Mouse (Mus musculus) induced T-regulatory cell, adult 2 months (primary cell): ENCODE measurements around the gene Ice2.

Experiments
- DNase-seq: peaks from one replicate; pipeline ENCODE4 v3.0.0-alpha.2; 2012; ENCODE audit warnings: low read depth

Gene Ice2

DNA sequence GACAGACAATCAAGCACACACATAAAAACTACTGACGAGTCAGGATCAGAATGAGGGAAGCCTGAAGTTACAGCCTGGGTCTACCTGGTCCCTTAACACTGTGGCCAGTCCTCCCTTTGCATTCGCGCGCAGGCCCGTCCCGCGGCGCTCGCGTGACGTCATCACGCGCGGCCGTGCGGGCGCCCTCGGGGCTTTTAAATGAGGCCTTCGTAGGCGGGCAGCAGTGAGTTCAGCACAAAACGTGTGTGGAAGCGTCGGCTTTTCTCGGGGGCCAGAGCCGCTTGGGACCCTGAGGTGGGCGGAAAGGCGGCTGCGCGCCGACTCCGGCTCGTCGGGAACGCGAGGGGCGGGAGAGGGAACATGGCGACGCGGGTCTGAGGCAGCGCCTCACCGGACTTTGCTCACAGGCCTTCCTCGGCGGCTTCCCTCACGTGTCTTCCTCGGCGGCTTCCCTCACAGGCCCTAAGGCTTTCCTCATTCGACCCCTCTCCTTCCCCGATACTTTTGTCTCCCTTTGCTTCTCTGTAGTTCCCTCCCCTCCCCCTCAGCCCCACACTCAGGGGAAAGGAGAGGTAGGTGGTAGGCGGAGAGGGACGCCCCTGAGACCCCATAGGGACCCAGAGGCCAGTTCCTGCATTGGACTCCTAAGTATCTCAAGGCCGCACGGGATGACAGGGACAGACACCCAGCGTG lies at the start of gene Ice2:
Gene Ice2 (plus strand): TSS at position 147 of the 693 bp plus-strand sequence.
- DNase-seq: peak; percentile 89

DNA sequence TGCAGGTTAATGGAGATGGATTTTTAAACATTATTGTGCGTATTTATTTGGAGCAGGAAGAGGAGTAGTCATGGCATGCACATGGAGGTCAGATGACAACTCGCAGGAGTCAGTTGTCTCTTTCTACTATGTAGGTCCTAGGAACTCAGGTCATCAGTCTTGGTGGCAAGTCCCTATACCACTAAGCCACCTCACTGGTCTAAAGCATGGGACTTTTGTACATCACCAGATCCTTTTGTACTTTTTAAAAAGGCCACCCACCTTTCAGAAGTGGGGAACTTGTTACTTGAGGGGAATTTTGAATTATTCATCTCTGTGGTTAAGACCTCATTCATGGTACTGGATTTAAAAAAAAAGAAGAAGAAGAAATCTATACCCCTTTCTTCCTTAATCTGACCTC lies 48.2 kb upstream of the Ice2 start:
- DNase-seq: peak; percentile 56

DNA sequence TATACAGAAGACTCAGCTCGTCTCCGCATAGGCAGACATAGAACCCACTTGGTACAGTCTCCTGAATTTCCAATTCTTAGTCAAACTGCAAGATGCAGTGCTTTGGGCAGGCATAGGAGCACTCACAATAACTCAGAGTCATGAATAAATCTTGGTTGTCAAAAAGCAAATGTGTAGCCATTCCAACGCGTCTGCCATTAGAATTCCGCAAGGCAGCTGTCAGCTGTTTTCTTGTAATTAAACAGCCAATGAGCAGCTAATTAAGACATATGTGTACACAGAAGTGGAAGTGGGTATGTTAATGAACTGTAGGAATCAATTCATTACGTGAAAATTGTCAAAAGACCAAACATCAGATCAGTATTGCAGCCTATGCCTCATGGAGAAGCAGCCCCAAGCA lies 43.5 kb upstream of the Ice2 start:
- DNase-seq: no peak

DNA sequence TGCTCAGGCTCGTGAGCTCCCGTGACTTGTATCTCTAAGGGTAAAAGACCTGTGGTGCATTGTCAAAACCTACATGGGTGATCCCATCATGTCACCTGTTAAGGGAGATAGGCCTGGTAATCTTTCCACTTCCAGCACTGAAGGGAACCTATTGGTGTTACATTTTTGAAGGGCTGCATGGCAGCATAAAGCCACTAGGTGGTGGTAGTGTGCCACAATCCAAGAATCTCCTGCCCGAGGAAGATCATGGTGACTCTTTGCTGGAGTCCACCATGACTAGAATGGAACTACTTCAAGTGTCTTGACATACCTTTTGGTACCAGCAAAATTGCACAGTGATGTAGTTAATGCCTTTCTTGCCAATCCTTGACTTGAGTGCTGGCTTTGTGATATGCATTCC lies 39.9 kb upstream of the Ice2 start:
- peak; percentile 82 for DNase-seq

DNA sequence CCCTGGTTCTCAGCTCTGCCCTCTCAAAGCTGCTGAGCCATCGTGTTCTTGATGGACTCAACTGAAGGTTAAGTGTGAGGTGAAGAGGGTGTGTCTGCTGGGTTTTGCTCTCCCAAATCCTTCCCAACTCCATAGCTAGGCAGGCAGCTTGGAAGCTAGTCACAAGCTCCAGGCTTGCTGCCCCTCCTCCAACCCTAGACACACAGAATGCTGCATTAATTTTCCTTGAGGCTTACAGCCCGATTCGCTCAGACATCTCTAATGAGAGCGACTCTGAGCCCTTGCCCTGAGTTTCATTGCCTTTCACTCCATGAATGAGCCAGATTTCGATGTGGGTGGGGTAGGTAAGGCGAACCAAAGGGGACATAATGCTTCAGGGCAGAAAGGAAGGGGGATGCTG lies 38.9 kb upstream of the Ice2 start:
- DNase-seq: no peak

DNA sequence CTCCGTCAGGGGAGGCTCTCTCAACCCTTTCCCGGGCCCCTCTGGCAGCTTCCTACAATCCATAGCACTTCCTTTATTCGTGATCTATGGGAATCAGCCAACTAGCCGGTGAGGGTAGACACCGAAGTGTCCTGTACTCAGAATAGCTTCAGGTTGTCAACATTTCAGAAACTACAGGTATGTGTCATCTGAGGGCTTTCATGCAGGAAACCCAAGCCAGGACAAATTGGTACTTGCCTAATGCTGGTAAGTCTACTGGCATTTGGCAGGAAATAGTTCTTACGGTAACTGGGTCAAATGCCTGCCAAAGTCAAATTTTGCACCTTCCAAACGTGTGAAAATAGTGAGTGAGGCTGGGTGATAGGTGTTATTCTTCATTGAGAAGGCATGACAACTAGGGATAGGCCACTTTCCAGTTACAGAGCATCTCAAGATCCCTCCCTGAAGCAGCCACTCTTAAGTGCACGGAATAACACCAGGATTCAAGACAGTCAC lies 35.7 kb upstream of the Ice2 start:
- DNase-seq: no peak

DNA sequence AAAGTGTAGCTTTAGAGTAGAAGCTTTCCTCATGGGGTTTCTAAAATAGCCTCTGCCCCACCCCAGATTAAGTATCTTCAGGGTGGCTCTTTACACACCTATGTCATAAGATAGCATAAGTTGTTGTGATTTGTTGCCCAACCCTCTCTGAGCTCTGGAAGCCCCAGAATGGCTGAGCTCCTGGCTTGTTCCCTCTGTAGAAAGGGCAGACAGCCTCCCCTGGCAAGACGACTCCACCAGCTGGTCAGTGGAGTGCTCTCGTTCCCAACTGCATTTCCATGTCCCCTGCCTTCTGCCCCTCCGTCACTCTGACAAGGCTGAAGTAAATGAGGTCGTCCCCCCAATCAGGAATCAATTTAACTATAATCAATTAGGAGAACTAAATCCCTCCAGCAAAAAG lies 34.9 kb upstream of the Ice2 start:
- no peak for DNase-seq

DNA sequence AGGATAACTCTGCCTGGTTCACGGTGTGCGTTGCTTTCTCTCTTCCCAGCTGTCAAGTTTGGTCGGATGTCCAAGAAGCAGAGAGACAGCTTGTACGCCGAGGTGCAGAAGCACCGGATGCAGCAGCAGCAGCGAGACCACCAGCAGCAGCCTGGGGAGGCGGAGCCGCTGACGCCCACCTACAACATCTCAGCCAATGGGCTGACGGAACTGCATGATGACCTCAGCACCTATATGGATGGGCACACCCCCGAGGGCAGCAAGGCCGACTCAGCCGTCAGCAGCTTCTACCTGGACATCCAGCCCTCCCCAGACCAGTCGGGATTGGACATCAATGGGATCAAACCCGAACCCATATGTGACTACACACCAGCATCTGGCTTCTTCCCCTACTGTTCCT lies 33.6 kb upstream of the Ice2 start:
- no peak for DNase-seq

DNA sequence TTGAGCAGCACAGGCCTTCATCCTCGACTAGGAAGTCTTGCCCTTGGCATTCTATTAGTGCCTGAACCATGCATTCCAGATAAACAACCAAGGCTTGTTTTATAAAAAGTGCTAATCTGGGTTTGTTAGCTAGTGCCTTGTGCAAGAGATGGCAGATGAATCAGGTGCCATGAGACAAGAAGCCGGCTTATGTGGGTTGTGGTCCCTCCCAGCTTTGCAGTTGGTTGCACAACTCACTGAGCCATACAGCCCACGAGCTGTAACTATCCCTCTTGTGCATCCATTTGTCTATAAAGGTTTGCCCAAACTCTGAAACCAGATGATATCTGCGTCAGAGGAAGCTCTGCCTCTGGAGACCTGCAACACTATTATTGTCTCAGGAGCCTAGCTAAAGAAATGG lies 30.7 kb upstream of the Ice2 start:
- DNase-seq: no peak

DNA sequence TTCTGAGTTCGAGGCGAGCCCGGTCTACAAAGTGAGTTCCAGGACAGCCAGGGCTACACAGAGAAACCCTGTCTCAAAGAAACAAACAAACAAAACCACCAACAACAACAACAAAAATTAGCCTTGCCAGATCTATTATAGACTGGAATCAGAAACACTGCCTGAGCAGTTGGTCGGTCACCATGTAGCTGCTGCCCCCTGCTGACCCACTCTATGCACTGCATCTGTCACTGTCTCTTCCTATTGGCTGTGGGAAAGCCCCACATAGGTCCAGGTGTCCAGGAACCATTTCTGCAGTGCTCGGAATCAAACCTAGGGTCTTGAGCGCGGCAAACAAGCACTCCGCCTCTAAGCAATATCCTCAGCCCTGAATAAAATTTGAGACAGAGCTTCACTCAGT lies 29.6 kb upstream of the Ice2 start:
- peak; percentile 78 for DNase-seq

DNA sequence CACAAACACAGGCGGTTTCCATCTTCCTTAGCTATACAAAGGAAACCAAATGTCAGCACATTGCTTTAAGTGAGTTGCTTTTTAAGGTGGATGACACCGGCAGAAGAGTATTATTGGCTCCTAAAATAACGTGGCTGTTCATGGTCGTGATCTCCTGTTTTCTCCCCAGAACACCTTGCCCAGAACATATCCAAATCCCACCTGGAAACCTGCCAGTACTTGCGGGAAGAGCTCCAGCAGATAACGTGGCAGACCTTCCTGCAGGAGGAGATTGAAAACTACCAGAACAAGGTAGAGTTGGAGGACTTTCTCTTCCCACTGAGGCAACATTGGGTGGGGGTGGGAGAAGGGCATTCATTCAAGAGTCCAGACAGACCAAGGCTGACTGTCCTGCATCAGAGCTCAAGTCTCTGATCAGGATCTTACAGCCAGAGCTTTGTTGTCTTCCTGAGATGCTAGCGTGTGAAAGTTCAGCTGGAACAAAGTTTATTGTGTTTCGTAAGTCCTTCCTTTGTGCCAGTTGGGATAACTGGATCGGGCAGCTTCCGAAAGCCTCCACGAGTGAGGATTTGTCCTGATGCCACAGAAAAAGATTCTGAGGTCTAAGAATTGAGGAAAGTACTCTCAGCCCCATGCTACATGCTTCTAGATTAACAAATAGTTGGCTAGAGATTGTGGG lies 26.5 kb upstream of the Ice2 start:
- DNase-seq: no peak

DNA sequence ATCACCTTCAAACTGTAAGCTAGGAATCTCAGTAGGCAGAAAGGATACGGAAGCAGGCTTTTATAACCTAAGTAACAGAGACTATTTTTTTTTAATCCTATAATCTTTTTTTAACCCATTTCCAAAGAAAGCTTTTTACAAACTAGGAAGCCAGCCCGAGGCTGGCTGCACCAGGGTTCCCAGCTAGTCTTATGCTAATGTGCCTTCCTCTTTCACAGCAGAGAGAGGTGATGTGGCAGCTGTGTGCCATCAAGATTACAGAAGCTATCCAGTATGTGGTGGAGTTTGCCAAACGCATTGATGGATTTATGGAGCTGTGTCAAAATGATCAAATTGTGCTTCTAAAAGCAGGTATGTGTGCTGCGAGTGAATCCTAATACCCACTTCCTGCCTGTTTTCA lies 24.8 kb upstream of the Ice2 start:
- DNase-seq: no peak

DNA sequence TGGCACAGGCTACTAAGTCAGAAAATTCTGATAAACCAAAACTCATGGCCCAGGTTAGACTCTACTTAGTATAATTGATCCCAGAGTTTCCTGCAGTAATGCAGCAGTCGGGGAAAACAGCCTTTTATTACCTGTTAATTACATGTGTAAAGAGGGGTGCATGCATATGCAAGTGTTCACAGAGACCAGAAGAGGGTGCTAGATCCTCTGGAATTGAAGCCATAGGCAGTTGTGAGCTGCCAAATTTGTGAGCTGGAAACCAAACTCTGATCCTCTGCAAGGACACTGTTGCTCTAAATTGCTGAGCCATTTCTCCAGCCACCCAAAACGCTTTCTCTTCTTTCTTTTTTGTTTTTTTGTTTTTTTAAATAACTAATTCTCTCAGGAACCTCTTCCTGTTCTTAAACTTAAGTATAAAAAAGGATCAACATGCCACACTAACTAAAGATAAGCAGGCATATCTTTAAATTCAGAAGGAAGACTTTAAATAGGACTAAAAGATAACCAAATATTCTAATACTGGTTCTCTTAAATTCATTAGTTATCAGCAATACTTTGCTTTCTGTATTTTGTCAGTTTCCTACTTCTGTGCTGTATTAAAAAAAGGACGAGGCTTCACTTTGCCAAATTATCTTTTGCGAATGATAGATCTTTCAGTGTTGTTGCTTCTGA lies 20.6 kb upstream of the Ice2 start:
- DNase-seq: peak; percentile 29

DNA sequence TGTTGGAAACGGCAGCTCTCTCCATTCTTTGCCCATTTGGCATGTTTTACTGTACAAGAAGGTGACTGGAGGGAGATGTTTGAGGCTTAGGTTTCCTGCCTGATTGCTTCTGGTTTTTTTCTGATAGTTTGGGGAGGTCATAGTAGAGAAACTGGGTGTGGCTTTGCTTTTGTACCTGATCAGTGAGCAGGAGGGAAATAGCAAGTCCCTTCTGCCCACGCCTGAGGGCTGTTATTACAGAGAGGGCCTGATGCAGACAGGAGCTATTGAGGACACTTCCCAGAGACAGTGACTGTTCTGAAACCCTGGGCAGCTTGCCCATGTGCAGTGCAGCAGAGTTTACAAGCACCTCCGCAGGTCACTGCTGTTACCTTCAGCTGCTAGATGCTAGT lies 20.1 kb upstream of the Ice2 start:
- no peak for DNase-seq

DNA sequence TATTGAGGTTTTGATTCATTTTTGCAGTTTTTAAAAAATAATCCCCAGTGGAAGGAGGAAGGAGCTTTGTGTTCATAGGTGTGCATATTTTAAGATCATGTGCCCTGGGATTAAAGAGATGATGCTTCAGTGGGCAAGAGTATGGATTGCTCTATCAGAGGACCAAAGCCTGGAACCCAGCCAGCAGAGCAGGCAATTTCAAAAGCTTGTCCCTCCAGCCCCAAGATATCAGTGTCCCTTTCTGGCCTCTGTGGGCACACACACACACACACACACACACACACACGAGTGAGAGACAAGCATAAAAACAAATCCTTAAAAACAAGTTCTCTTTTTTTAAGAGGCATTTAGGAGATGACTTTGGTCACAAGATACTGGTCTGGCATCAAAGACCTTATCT lies 17.2 kb upstream of the Ice2 start:
- DNase-seq: no peak

DNA sequence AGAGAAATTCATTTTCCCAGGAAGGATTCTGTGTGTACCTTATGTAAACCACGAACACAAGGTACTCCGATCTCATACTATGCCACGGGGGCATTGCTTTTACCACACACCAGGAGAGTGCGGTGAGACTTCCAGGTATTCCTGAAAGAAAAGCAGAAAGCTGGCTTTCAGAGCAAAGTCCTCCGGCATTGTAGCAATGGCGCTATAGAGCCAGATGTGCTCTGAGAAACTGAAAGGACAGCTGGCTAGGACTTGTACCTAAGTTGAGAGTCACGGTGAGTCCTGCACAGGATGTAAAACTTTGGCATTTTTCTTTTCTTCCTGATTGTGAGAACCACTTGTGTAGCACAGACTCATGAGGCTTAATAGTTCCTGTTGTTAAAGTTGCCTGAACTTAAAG lies 16.0 kb upstream of the Ice2 start:
- DNase-seq: no peak

DNA sequence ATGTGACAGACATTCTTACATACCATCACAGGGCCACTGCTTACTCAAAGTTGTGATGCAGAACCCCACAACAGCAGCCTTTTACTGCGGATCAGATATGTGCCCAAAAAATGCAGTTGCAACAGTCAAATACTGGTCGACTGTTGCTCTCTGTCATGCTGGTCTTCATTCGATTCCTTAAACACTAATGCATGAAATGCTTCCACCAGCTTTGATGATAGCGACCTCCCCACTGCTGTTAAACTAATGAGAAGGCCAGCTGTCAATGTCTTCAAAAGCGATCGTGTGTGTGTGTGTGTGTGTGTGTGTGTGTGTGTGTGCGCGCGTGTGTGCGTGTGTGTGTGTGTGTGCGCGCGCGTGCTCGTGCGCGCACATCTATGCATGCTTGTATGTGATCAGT lies 13.2 kb upstream of the Ice2 start:
- no peak for DNase-seq

DNA sequence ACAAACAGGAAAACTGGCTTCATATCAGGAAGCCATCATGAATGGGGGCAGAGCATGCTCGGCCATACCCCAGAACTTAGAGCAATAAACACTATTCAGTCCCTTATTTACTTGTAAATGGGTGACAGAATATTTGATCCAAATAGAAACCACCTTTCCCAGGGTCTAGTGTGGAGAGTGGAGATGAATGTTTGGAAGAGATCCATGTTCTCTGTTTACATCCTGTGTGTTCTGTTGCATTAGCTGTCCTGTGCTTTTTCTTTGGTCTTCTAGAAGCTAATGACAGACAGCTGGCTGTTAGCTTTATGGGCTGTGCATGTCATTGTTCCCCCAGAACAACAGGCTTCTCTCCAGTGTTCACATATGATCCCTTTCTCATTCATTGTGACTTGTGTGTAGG lies 12.8 kb upstream of the Ice2 start:
- no peak for DNase-seq

DNA sequence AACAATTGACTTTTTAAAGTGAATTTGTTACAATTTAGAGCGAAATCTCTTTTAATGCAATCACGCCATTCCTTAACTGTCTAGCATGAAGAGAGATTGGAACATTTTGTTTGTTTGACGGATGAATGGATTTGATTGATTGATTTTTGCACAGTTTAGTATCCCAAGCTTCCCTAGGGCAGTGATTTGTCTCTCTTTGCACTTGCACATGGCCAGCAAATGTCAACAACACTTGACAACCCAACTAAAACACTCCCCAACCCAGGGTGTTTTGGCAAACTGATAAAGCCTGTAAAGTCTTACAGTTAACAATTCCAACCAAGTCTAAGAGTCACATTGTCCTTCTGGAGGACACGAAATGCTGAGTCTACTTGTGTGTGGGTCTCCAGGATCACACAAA lies 10.4 kb upstream of the Ice2 start:
- no peak for DNase-seq

DNA sequence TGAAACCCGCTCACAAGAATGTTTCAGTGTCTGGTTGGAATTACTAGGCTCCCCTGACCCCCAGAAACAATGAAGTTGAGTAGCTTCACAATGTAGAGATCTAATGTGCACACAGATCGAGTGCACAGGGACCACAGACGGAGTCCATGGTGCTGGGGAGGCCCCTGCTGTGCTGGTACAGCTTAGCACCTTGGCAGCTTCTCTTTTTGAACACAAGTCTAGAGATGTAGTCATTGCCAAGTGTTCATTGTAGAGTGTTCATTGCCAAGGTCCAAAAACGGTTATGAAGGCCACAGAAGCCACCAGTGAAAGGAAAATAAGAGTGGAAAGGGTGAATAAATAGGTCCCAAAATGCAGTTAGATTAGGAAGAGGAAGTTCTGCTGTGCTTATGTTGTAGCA lies 7.1 kb upstream of the Ice2 start:
- DNase-seq: no peak

DNA sequence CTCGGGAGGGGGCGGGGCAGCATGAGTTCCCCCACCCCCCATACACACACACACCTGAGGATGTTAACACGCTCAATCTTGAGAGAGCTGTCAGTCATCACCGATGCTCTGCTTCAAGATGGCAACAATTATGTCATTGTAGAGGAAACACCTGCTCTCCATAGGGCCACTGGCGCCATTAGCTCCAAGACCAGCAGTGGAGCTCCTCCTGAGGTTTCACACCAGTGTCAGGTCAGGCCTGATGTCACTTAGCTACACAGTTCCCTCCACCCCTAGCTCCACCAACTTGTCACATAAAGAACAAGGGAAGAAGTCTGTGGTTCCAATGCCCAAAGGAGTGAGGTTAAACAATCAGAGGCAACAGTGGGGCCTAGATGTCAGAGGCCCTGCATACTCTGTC lies 3.5 kb upstream of the Ice2 start:
- no peak for DNase-seq

DNA sequence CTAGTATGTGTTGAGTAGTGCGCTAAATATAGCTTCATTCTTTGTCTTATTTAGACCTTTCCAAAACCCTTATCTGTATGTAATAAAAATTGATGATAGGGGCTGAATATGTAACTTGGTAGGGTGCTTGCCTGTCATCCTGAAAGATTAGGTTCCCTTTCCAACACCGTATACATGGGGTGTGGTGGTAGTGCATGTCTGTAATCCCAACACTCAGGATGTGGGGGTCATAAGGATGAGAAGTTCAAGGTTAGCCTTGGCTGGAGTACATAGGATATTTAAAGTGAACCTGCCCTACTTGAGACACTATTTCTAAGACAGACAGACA lies 310 bp upstream of the Ice2 start:
- DNase-seq: no peak

DNA sequence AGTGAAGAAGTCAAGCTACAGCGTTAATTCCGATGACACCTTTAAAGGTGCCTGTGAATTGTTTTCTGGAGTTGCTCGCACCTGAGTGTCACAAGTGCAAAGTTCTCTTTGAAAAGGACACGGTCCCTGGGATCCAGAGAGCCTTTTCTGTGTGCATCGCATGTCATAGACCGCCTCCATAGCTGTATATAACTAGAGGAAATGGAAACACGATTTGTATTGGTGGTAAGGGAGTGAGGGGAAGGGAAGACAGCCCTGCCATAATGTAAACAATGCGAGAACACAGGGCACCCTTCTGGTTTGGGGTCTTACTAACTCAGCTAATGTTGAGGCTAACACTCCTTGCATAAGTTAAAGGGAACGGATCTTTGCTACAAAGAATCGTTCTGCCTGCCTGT lies 746 bp downstream of the Ice2 start:
- no peak for DNase-seq

DNA sequence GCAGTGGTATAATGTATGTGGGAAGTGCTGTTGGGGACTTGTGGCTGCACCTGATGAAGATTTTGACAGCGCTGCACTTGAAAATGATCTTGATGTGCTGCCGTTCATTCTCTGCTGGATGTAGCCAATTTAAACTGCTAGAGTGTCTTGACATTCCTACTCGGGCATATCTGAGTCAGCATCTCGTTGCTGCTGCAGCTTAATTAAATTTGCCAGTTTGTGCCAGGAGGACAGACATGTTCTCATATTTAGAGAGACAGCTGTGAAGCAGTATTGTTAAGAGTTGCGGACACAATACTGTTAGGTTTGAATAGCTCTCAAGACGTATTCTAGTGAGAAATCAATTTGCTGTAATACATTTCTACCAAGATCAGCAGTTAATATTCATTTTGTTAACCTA lies 7.0 kb downstream of the Ice2 start:
- DNase-seq: no peak
